Mouse (Mus musculus) T-helper 2 cell (primary cell): ENCODE data around the gene Ing2.

Experiments used
- in situ Hi-C: fragments of 300-600 bp; cut with MboI, MseI; formaldehyde crosslinking; loops from one replicate; pipeline ENCODE4 v1.15.1; 2025; ENCODE audit warnings: high pct_unique_total_duplicates

The Ing2 gene

GRCm38 (mm10) chr8:47676224-47676623 lies 868 bp upstream of the Ing2 start:
- in situ Hi-C loops = loop anchor here (5.0 kb wide), 1 partner anchor 36 kb away; the partner anchor contains the start of gene Cdkn2aip

DNA sequence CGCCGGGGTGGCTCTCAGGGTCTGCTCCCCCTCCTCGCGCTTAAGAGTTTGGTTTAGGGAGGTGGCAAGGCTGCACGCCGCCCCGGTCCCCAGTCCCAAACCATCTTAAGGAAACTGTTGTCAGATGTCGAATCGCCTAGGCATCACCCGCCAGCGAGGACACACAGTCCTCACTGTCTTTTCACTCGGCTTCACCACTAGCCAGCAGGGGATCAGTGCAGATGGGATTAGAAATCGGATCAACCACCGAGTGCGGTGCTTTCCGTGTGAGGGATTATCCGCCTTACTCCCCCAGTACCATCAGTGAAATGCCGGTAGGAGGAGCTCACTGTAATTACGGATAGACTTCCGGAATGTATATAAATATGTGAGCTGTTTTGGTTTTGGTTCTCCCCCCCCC lies 430 bp upstream of the Ing2 start:
- in situ Hi-C loops = loop anchor here (5.0 kb wide), 1 partner anchor 37 kb away; the partner anchor contains the start of gene Cdkn2aip

GRCm38 (mm10) chr8:47674140-47674776 lies 1.1 kb downstream of the Ing2 start:
- in situ Hi-C loops = no loop called here

DNA sequence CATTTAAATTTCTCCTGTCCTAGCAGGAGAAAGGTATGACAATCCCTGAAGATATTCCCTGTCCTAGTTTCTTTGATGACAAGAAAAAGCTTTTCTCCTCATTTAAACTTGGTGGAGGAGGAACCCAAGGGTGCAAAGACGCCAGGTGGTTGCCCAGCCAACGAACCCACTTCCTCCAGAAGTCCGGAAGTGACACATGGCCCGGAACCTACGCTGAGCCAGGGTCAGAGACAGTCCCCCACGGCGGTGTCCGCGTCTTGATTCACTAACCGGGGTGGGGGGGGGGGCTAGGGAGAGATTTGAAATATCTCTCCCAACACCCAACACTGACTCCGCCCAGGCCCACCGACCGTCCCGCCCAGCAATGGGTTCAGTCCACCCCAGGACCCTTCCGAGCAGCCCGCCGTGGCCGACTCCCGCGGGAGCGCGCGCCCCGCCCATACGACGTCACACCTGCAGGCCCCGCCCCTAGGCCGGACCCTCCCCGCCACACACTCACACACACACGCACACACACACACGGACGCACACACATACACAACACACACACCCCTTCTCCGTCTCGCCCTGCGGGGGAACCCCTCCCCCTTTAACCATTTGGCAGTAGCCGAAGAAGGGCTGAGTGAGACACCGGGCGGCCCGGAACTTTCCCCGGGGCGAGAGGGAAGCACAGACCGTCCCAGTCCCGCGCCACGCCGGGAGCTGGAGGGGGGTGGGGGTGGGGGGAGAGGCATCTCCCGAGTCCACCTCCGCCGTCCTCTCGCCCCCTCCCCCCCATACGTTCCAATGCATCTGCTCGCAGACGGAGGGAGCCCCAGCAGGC lies 1.8 kb downstream of the Ing2 start:
- in situ Hi-C loops = no loop called here

DNA sequence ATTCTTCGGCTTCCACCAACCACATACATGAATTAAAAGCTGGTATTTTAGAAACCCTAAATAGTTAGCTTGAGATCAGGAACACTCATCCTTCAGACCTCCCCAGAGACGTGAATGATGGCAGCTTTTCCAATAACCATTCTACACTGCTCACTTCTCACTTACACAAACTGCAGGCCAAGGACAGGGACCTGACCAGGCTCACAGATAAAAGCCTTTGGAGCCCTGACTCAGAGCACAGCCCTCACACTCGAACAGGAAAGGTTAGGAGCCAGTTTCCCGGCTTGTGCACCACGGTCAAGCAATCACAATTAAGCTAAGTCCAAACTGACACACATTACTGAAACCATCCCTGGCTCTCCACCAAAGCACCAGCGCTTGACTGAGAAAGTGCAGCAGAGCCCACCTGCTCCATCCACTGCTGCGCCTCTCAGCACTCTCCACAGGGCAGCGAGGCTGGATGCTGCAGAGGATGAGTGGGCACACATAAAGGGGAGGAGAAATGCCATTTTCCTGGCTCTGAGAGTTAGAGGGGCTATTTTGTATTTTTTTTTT lies 11.0 kb downstream of the Ing2 start:
- in situ Hi-C loops = no loop called here

DNA sequence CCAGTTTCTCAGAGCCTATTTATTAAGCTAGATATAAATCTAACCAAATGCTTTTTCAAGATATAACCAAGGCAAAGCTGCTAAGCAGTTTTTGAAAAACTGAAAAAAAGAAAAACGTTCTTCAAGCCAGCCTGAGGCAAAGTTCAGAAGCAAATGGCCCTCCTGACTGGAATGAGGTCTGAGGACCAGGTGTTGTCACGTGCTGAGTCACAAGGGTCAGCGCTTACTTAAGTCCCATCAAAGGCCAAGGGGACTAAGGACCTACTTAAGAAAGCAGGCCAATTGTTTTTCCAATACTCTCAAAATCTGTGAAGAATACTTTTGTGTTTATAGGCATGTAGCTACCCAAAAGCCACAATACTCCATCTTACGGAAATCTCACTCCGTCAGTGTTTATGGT lies 12.2 kb downstream of the Ing2 start:
- in situ Hi-C loops = no loop called here

GRCm38 (mm10) chr8:47662716-47663115 lies 12.6 kb downstream of the Ing2 start:
- in situ Hi-C loops = no loop called here

DNA sequence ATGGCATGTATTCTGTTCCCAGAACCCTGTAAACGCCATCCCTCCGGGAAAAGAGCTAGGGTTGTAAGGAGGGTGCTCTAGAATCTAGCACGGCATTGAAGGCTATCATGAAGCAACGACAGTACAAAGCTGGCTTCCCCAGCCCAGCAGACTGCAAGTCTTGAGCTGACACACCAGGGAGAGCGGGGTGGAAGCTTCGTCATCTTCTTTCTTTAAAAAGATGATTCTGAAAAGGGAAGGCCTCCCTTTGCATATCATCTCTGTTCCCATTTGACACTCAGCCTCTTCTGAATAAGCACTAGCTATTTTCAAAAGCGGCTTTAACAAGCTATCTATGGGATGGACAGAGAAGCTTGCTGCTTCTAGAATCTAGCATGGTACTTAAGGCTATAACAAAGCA lies 15.0 kb downstream of the Ing2 start:
- in situ Hi-C loops = no loop called here

- in situ Hi-C loops = no loop called here
Measured at GRCm38 (mm10) chr8:47659463-47659862, 15.9 kb downstream of the Ing2 start.

GRCm38 (mm10) chr8:47654406-47654805 lies 20.9 kb downstream of the Ing2 start:
- in situ Hi-C loops = no loop called here

DNA sequence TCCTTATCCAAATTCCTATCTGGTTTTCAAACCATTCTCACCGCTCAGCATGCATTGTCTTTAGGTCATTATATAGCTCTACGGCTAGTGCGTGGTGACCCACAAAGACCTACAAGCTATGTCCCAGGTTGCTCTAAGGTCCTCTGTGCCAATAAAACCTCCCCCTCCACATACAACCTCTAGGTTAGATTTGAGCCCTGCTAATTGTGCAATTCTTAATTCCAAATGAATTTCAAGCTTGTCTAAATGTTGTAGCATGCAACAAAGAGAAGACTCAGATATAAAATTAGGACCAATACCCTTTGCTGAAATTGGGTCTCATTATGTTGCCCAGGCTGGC lies 22.6 kb downstream of the Ing2 start:
- in situ Hi-C loops = no loop called here

- in situ Hi-C loops = no loop called here
Measured at GRCm38 (mm10) chr8:47651913-47652736, 23.2 kb downstream of the Ing2 start.

- in situ Hi-C loops = no loop called here
Measured at GRCm38 (mm10) chr8:47650853-47651252, 24.5 kb downstream of the Ing2 start.

GRCm38 (mm10) chr8:47649551-47649950 lies 25.8 kb downstream of the Ing2 start:
- in situ Hi-C loops = no loop called here

- in situ Hi-C loops = no loop called here
Measured at GRCm38 (mm10) chr8:47642514-47643064, 32.8 kb downstream of the Ing2 start.

- in situ Hi-C loops = no loop called here
Measured at GRCm38 (mm10) chr8:47637152-47637551, 38.2 kb downstream of the Ing2 start.

DNA sequence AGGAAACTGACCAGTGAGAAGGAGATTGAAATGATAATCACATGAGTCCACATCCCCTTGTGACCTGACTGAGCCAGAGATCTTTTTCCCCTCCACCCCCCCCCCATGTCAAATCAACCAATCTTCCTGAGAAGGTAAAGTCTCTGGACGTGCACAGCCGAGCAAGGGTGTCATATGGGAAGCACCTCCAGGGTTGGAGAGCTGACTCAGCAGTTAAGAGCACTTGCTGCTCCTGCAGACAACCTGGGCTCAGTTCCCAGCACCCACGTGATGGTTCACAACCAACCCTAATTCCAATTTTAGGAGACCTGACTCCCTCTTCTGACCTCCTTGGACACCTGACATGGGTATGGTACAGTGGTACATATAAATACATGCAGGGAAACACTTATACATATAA lies 39.3 kb downstream of the Ing2 start:
- in situ Hi-C loops = no loop called here

DNA sequence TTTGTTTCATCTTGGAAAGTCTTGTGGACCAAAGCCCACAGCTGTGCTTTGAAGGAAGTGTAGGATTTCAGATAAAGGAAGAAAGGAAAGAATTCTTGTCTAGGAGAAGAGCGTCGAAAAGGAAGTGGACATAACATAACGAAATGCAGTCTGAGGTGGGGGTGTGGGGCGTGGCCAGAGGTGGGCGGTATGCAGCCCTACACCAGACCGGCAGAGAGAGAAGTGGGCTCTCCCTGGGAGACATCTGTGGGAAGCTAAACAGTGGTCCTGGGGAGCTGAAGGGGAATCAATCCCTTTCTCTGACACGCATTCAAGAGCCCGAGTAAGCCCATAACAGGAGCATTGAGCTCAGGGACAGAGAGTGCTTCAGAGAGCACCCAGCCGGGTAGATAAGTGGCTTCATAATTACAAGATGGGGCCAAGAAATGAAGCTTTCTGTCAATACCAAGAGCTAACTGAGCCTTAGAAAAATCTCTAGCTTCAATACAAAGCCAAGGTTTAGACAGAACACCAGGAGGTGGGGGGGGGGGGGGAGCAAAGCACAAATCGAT lies 40.5 kb downstream of the Ing2 start:
- in situ Hi-C loops = no loop called here

DNA sequence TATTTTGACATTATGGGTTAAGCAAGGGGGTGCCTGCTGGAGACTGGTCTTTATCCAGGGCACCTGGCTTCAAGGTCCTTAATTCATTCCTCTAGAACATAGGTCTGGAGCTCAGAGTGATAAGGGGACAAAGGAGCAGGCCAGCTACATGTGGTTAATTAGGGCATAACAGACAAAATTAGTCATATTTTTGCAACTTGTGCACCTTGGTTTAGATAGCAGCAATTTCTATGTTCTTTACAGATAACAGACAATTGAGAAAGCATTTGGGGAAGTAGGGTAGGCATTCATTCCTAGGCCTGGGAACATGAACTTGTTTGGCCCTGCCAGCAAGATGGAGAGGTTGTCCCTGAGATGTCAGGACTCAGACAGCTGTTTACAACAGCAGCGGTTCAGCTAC lies 54.2 kb downstream of the Ing2 start:
- in situ Hi-C loops = no loop called here
